Mouse (Mus musculus): ENCODE measurements around the gene Etl4. TPM values are rescaled to one million over a fixed set of nuclear protein-coding genes. Genes with fewer than 3 reads are reported as not detected.

The Etl4 gene
- total and polyA plus RNA-seq, 3 experiments = 29.8 to 40.3 (median 36.0) TPM

- intact Hi-C loops (cut with DNase I) = no loop called here
- peaks cover 2% of the 10 kb centered on the region; the same call in 1 of the 2 replicates for H3K79me2 ChIP-seq (replicated peaks; ENCODE audit: control insufficient read depth, insufficient read depth, low read length)
- H3K27me3 ChIP-seq (ENCODE audit: control insufficient read depth, insufficient read depth, low read length) = no peaks in the 10 kb centered on the region
- no peak overlapping the region for H3K9ac ChIP-seq (ENCODE audit: low read depth, low read length)
- H3K27ac ChIP-seq = no peak overlapping the region
- no peak for DNase-seq
- H3K36me3 ChIP-seq (ENCODE audit: control insufficient read depth, insufficient read depth, low read length) = peaks cover 2% of the 10 kb centered on the region
- no peaks in the 10 kb centered on the region; the same call in 1 of the 2 replicates for H3K4me1 ChIP-seq (ENCODE audit: control insufficient read depth, insufficient read depth, low read length)
- WGBS = 93% methylated on average over 3 of the region's 3 CpGs
- TF ChIP-seq EP300 (IDR thresholded peaks at IDR 0.05; ENCODE audit: insufficient read depth, low read depth, low read length) (no peak), POLR2A (IDR thresholded peaks at IDR 0.05; ENCODE audit: insufficient read depth, low read depth, low read length) (no peak), CTCF (IDR thresholded peaks at IDR 0.05) (no peak)
- H3K4me3 ChIP-seq = no peak overlapping the region
Measured at GRCm38 (mm10) chr2:20596558-20596957, 687.0 kb downstream of the Etl4 start.

- H3K36me3 ChIP-seq (ENCODE audit: control insufficient read depth, insufficient read depth, low read length) = peaks cover 2% of the 10 kb centered on the region
- H3K27ac ChIP-seq = no peak overlapping the region
- 47% methylated on average over 2 of the region's 2 CpGs for WGBS
- peaks cover 2% of the 10 kb centered on the region; the same call in 1 of the 2 replicates for H3K79me2 ChIP-seq (replicated peaks; ENCODE audit: control insufficient read depth, insufficient read depth, low read length)
- intact Hi-C loops (cut with DNase I) = no loop called here
- no peaks in the 10 kb centered on the region; the same call in 1 of the 2 replicates for H3K4me1 ChIP-seq (ENCODE audit: control insufficient read depth, insufficient read depth, low read length)
- no peaks in the 10 kb centered on the region for H3K27me3 ChIP-seq (ENCODE audit: control insufficient read depth, insufficient read depth, low read length)
- H3K4me3 ChIP-seq = no peak overlapping the region
- TF ChIP-seq POLR2A (IDR thresholded peaks at IDR 0.05; ENCODE audit: insufficient read depth, low read depth, low read length) = no peak
- TF ChIP-seq EP300 (IDR thresholded peaks at IDR 0.05; ENCODE audit: insufficient read depth, low read depth, low read length) = no peak
- no peak for TF ChIP-seq CTCF (IDR thresholded peaks at IDR 0.05)
- H3K9ac ChIP-seq (ENCODE audit: low read depth, low read length) = no peak overlapping the region
- no peak for DNase-seq
Measured at GRCm38 (mm10) chr2:20597193-20597592, 687.6 kb downstream of the Etl4 start.

DNA sequence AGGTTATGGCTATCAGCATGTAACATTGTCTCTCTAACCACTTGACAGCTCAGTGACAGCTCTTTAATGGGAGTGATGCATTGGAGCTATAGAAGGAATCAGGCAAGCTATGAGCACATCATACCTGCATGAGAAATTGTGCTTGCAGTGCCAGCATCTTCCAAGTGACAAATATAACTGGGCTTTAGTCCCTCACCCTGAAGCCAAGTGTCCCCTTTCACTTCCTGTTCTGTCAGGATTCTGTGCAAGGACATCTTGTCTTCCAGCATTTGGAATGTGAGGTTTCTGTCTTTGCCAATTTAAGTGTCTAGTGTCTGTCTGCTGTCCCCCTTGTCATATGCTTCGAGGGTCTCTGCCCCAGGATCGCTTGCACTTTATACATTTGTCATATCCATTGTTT, 693.1 kb downstream of the Etl4 start:
- TF ChIP-seq EP300 (IDR thresholded peaks at IDR 0.05; ENCODE audit: insufficient read depth, low read depth, low read length) (no peak), POLR2A (IDR thresholded peaks at IDR 0.05; ENCODE audit: insufficient read depth, low read depth, low read length) (no peak), CTCF (IDR thresholded peaks at IDR 0.05) (no peak)
- DNase-seq = no peak
- intact Hi-C loops (cut with DNase I) = no loop called here
- no peak overlapping the region for H3K27ac ChIP-seq
- H3K36me3 ChIP-seq (ENCODE audit: control insufficient read depth, insufficient read depth, low read length) = no peaks in the 10 kb centered on the region
- no peaks in the 10 kb centered on the region for H3K79me2 ChIP-seq (replicated peaks; ENCODE audit: control insufficient read depth, insufficient read depth, low read length)
- WGBS = 60% methylated on average over 2 of the region's 2 CpGs
- H3K9ac ChIP-seq (ENCODE audit: low read depth, low read length) = no peak overlapping the region
- H3K4me1 ChIP-seq (ENCODE audit: control insufficient read depth, insufficient read depth, low read length) = no peaks in the 10 kb centered on the region
- H3K4me3 ChIP-seq = no peak overlapping the region
- no peaks in the 10 kb centered on the region for H3K27me3 ChIP-seq (ENCODE audit: control insufficient read depth, insufficient read depth, low read length)

- TF ChIP-seq CTCF (IDR thresholded peaks at IDR 0.05) = no peak
- Histone ChIP-seq H3K79me2 (replicated peaks; ENCODE audit: control insufficient read depth, insufficient read depth, low read length) (no peaks in the 10 kb centered on the region), H3K4me1 (ENCODE audit: control insufficient read depth, insufficient read depth, low read length) (no peaks in the 10 kb centered on the region), H3K27me3 (ENCODE audit: control insufficient read depth, insufficient read depth, low read length) (no peaks in the 10 kb centered on the region), H3K27ac (no peak overlapping the region), H3K4me3 (no peak overlapping the region), H3K9ac (ENCODE audit: low read depth, low read length) (no peak overlapping the region), H3K36me3 (ENCODE audit: control insufficient read depth, insufficient read depth, low read length) (no peaks in the 10 kb centered on the region)
- 84% methylated on average over 6 of the region's 6 CpGs for WGBS
- no peak for DNase-seq
- intact Hi-C loops (cut with DNase I) = no loop called here
Measured at GRCm38 (mm10) chr2:20603536-20603935, 694.0 kb downstream of the Etl4 start.

DNA sequence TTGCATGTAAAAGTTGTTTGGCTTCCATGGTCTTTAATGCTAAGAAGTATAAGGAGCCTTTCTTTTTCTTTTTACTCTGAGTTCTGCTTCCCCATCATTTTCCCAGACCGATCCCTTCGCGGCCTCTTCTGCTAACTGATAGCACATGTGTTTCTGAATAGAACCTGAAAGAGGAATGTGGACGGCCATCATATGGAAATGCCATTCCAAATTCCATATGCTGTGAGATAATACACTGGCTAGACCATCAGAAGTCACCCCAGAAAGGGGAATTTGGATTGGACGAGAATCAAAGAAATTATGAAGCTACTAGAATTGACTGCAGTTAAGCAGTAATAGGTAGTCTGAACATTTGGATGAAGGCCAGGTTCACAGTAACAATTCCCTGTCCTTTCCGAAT, 694.4 kb downstream of the Etl4 start:
- Histone ChIP-seq H3K9ac (ENCODE audit: low read depth, low read length) (no peak overlapping the region), H3K36me3 (ENCODE audit: control insufficient read depth, insufficient read depth, low read length) (no peaks in the 10 kb centered on the region), H3K4me1 (ENCODE audit: control insufficient read depth, insufficient read depth, low read length) (no peaks in the 10 kb centered on the region), H3K27ac (no peak overlapping the region), H3K27me3 (ENCODE audit: control insufficient read depth, insufficient read depth, low read length) (no peaks in the 10 kb centered on the region), H3K4me3 (no peak overlapping the region), H3K79me2 (replicated peaks; ENCODE audit: control insufficient read depth, insufficient read depth, low read length) (no peaks in the 10 kb centered on the region)
- DNase-seq = no peak
- WGBS = 37% methylated on average over 6 of the region's 6 CpGs
- TF ChIP-seq POLR2A (IDR thresholded peaks at IDR 0.05; ENCODE audit: insufficient read depth, low read depth, low read length) (no peak), CTCF (IDR thresholded peaks at IDR 0.05) (no peak), EP300 (IDR thresholded peaks at IDR 0.05; ENCODE audit: insufficient read depth, low read depth, low read length) (no peak)
- intact Hi-C loops (cut with DNase I) = no loop called here

DNA sequence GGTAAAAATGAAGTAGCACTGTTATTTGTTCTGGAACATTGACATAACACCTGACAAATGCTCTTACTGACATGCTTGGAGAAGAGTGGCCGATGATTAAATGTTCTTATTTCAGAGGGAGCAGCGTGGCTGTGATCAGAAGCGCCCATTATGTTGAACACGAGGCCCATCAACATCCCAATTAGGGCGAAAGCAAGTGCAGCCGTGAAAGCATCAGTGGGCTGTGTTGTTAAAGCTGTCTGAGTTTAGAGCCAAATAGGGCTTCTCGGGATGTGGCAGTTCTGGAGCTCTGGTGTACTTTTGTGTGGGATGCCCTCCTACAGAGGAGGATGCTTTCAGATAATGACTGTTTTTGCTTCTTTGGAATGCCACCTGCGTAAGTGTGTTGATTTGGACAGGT, 699.6 kb downstream of the Etl4 start:
- Histone ChIP-seq H3K9ac (ENCODE audit: low read depth, low read length) (no peak overlapping the region), H3K27ac (no peak overlapping the region), H3K36me3 (ENCODE audit: control insufficient read depth, insufficient read depth, low read length) (no peaks in the 10 kb centered on the region; the same call in 1 of the 2 replicates), H3K4me3 (no peak overlapping the region), H3K27me3 (ENCODE audit: control insufficient read depth, insufficient read depth, low read length) (no peaks in the 10 kb centered on the region), H3K4me1 (ENCODE audit: control insufficient read depth, insufficient read depth, low read length) (no peaks in the 10 kb centered on the region; the same call in 1 of the 2 replicates), H3K79me2 (replicated peaks; ENCODE audit: control insufficient read depth, insufficient read depth, low read length) (no peaks in the 10 kb centered on the region)
- DNase-seq = no peak
- intact Hi-C loops (cut with DNase I) = no loop called here
- WGBS = 83% methylated on average over 8 of the region's 8 CpGs
- TF ChIP-seq POLR2A (IDR thresholded peaks at IDR 0.05; ENCODE audit: insufficient read depth, low read depth, low read length) (no peak), CTCF (IDR thresholded peaks at IDR 0.05) (no peak), EP300 (IDR thresholded peaks at IDR 0.05; ENCODE audit: insufficient read depth, low read depth, low read length) (no peak)

Measured in heart, adult 2 months (tissue).